Mouse (Mus musculus) ES-Bruce4 (cell line): ENCODE results near the gene Rnf187. TPM values are rescaled to one million over a fixed set of nuclear protein-coding genes. Genes with fewer than 3 reads are reported as not detected.
A peak's percentile ranks its signal among the peaks of the same experiment; 100 is the strongest.

Source experiments
- H3K27ac ChIP-seq: 2 replicates; pipeline ENCODE4 v1.5.1; 2012; ENCODE audit warnings: low read length, inconsistent platforms; ENCODE audit not compliant: insufficient read depth
- H3K27me3 ChIP-seq: 2 replicates; pipeline ENCODE4 v1.6.1; 2012; ENCODE audit warnings: mild to moderate bottlenecking, low read length, inconsistent platforms; ENCODE audit not compliant: control insufficient read depth, poor library complexity, insufficient read depth, severe bottlenecking
- H3K36me3 ChIP-seq: 2 replicates; pipeline ENCODE4 v1.6.1; 2012; ENCODE audit warnings: inconsistent platforms, mild to moderate bottlenecking, low read length, moderate library complexity; ENCODE audit not compliant: control insufficient read depth, poor library complexity, insufficient read depth, severe bottlenecking
- H3K4me1 ChIP-seq: one replicate; pipeline ENCODE4 v1.8.1; 2011; ENCODE audit warnings: low read length; ENCODE audit not compliant: control insufficient read depth, insufficient read depth
- H3K4me3 ChIP-seq: 2 replicates; pipeline ENCODE4 v1.5.1; 2011; ENCODE audit warnings: low read depth, mild to moderate bottlenecking, low read length
- H3K9ac ChIP-seq: 2 replicates; pipeline ENCODE4 v1.6.1; 2012; ENCODE audit warnings: low read depth, mild to moderate bottlenecking, inconsistent platforms; ENCODE audit not compliant: poor library complexity, severe bottlenecking
- H3K9me3 ChIP-seq: replicated peaks from 2 replicates; pipeline ENCODE4 v1.6.1; 2012; ENCODE audit warnings: mild to moderate bottlenecking, low read length, inconsistent platforms; ENCODE audit not compliant: control insufficient read depth, poor library complexity, insufficient read depth, severe bottlenecking
- CTCF ChIP-seq: IDR thresholded peaks from one replicate; pipeline ENCODE4 v1.8.1; 2011; ENCODE audit warnings: low read depth, low read length
- EP300 ChIP-seq: IDR thresholded peaks from 2 replicates; pipeline ENCODE4 v1.6.1; 2011; ENCODE audit warnings: low read depth, low read length; ENCODE audit not compliant: insufficient read depth
- POLR2A ChIP-seq: IDR thresholded peaks from one replicate; pipeline ENCODE4 v1.8.1; 2011; ENCODE audit warnings: low read length; ENCODE audit not compliant: insufficient read depth
- polyA plus RNA-seq: library from polyadenylated mRNA; stranded (reverse); fragments of >200 nt; gene quantifications from 2 replicates; pipeline ENCODE4 v1.2.4, GENCODE M21; 2011; ENCODE audit warnings: low read depth; ENCODE audit not compliant: missing spikeins, insufficient read depth, insufficient read length

The Rnf187 gene
- polyA plus RNA-seq, 1 experiment, result 105 TPM

DNA sequence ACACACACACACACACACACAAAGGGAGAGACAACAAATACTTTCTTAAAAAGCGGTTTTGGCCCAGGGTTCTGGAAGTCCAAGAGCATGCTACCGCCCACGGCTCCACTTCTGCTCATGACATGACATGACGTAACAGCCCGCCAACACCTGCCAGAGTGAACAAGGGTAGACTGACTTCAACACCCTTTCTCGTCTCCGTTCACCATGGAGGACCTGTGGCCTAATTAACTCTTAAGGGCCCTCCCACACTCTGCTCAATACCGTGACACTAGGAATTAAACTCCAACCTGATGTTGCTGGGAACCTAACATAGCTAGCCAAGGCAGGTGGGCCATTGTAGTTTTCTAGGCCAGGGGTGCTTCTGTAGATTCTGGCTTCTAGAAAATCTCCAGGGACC is 30.3 kb upstream of the Rnf187 start:
- Histone ChIP-seq H3K4me1 (no peaks in the 10 kb centered on the region), H3K27ac (no peak overlapping the region), H3K27me3 (no peaks in the 10 kb centered on the region), H3K36me3 (no peaks in the 10 kb centered on the region), H3K4me3 (no peak overlapping the region), H3K9me3 (no peaks in the 10 kb centered on the region), H3K9ac (no peak overlapping the region)
- no peak for TF ChIP-seq POLR2A
- TF ChIP-seq CTCF, result no peak

- H3K36me3 ChIP-seq, result no peaks in the 10 kb centered on the region
- H3K9me3 ChIP-seq, result no peaks in the 10 kb centered on the region
- H3K27me3 ChIP-seq, result no peaks in the 10 kb centered on the region
- H3K27ac ChIP-seq, result no peak overlapping the region
- no peak overlapping the region for H3K9ac ChIP-seq
- H3K4me1 ChIP-seq, result no peaks in the 10 kb centered on the region
- no peak overlapping the region for H3K4me3 ChIP-seq
- TF ChIP-seq EP300 (no peak), CTCF (no peak), POLR2A (no peak)
These were observed 29.8 kb upstream of the Rnf187 start for GRCm38 (mm10) chr11:58968551-58968950.

GRCm38 (mm10) chr11:58967346-58967745 is 28.6 kb upstream of the Rnf187 start:
- Histone ChIP-seq H3K4me3 (no peak overlapping the region), H3K4me1 (no peaks in the 10 kb centered on the region), H3K9me3 (no peaks in the 10 kb centered on the region), H3K27me3 (no peaks in the 10 kb centered on the region), H3K9ac (no peak overlapping the region), H3K36me3 (no peaks in the 10 kb centered on the region), H3K27ac (no peak overlapping the region)
- TF ChIP-seq POLR2A, result no peak
- no peak for TF ChIP-seq EP300
- TF ChIP-seq CTCF, result peak; percentile 12

GRCm38 (mm10) chr11:58965001-58965760 is 26.5 kb upstream of the Rnf187 start:
- Histone ChIP-seq H3K27ac (no peak overlapping the region), H3K36me3 (no peaks in the 10 kb centered on the region), H3K9ac (no peak overlapping the region), H3K27me3 (no peaks in the 10 kb centered on the region), H3K4me3 (no peak overlapping the region), H3K4me1 (no peaks in the 10 kb centered on the region), H3K9me3 (peaks cover 6% of the 10 kb centered on the region)
- TF ChIP-seq POLR2A (no peak), CTCF (no peak), EP300 (no peak)

GRCm38 (mm10) chr11:58964216-58964615 is 25.5 kb upstream of the Rnf187 start:
- no peak overlapping the region for H3K4me3 ChIP-seq
- H3K4me1 ChIP-seq, result no peaks in the 10 kb centered on the region
- no peaks in the 10 kb centered on the region for H3K27me3 ChIP-seq
- no peaks in the 10 kb centered on the region for H3K36me3 ChIP-seq
- no peak for TF ChIP-seq EP300
- no peak for TF ChIP-seq CTCF
- no peak for TF ChIP-seq POLR2A
- H3K9ac ChIP-seq, result no peak overlapping the region
- H3K9me3 ChIP-seq, result peaks cover 6% of the 10 kb centered on the region
- no peak overlapping the region for H3K27ac ChIP-seq

- Histone ChIP-seq H3K36me3 (no peaks in the 10 kb centered on the region), H3K9ac (no peak overlapping the region), H3K27ac (no peak overlapping the region), H3K4me1 (no peaks in the 10 kb centered on the region), H3K9me3 (peaks cover 6% of the 10 kb centered on the region), H3K27me3 (no peaks in the 10 kb centered on the region), H3K4me3 (no peak overlapping the region)
- no peak for TF ChIP-seq CTCF
- no peak for TF ChIP-seq POLR2A
- TF ChIP-seq EP300, result no peak
These were observed 24.8 kb upstream of the Rnf187 start for GRCm38 (mm10) chr11:58963543-58963942.
